Mouse (Mus musculus): Measurements from ENCODE around the gene Treh. TPM values are rescaled to one million over a fixed set of nuclear protein-coding genes. Genes with fewer than 3 reads are reported as not detected.

Treh gene
- polyA plus RNA-seq, 1 experiment, result not detected

DNA sequence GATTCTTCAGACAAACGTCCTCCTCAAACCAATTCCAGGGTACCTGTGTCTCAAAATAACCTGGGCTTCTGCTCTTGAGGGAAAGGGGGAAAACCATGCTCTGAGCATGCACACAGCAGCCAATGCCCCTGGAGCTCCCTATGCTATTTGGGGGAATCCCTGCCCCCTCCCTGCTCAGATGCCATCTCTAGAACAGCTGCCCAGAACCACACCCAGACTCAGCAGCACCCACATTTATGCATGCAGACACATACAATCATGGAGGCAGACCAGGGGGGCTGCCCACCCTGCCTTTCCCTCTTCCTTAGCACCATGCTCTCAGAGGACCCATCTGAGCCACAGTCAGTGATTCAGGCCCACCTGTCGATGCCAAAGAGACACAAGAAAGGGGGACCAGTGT is 40.5 kb downstream of the Treh start:
- 69% methylated on average over 2 of the region's 2 CpGs for WGBS
- Histone ChIP-seq H3K27ac (ENCODE audit: control insufficient read depth, insufficient read depth, low read depth, low read length, poor library complexity) (no peak overlapping the region), H3K4me1 (ENCODE audit: control insufficient read depth, insufficient read depth, low read length) (no peaks in the 10 kb centered on the region), H3K4me3 (replicated peaks; ENCODE audit: control insufficient read depth, low read depth, low read length) (no peak overlapping the region)
- TF ChIP-seq CTCF (IDR thresholded peaks at IDR 0.05; ENCODE audit: control insufficient read depth, insufficient read depth, low read length) (no peak), POLR2A (IDR thresholded peaks at IDR 0.05; ENCODE audit: borderline replicate concordance, control insufficient read depth, low read depth, low read length) (no peak)

- 91% methylated on average over 17 of the region's 17 CpGs for WGBS
- H3K27ac ChIP-seq (ENCODE audit: control insufficient read depth, insufficient read depth, low read depth, low read length, poor library complexity), result no peak overlapping the region
- TF ChIP-seq POLR2A (IDR thresholded peaks at IDR 0.05; ENCODE audit: borderline replicate concordance, control insufficient read depth, low read depth, low read length) (no peak), CTCF (IDR thresholded peaks at IDR 0.05; ENCODE audit: control insufficient read depth, insufficient read depth, low read length) (no peak)
- no peak overlapping the region for H3K4me3 ChIP-seq (replicated peaks; ENCODE audit: control insufficient read depth, low read depth, low read length)
- H3K4me1 ChIP-seq (ENCODE audit: control insufficient read depth, insufficient read depth, low read length), result no peaks in the 10 kb centered on the region
Measured at GRCm38 (mm10) chr9:44715109-44715508, 42.1 kb downstream of the Treh start.

GRCm38 (mm10) chr9:44715705-44716362 is 42.8 kb downstream of the Treh start:
- WGBS, result 91% methylated on average over 29 of the region's 29 CpGs
- TF ChIP-seq CTCF (IDR thresholded peaks at IDR 0.05; ENCODE audit: control insufficient read depth, insufficient read depth, low read length), result no peak
- TF ChIP-seq POLR2A (IDR thresholded peaks at IDR 0.05; ENCODE audit: borderline replicate concordance, control insufficient read depth, low read depth, low read length), result no peak
- Histone ChIP-seq H3K4me3 (replicated peaks; ENCODE audit: control insufficient read depth, low read depth, low read length) (no peak overlapping the region), H3K27ac (ENCODE audit: control insufficient read depth, insufficient read depth, low read depth, low read length, poor library complexity) (no peak overlapping the region), H3K4me1 (ENCODE audit: control insufficient read depth, insufficient read depth, low read length) (no peaks in the 10 kb centered on the region)

DNA sequence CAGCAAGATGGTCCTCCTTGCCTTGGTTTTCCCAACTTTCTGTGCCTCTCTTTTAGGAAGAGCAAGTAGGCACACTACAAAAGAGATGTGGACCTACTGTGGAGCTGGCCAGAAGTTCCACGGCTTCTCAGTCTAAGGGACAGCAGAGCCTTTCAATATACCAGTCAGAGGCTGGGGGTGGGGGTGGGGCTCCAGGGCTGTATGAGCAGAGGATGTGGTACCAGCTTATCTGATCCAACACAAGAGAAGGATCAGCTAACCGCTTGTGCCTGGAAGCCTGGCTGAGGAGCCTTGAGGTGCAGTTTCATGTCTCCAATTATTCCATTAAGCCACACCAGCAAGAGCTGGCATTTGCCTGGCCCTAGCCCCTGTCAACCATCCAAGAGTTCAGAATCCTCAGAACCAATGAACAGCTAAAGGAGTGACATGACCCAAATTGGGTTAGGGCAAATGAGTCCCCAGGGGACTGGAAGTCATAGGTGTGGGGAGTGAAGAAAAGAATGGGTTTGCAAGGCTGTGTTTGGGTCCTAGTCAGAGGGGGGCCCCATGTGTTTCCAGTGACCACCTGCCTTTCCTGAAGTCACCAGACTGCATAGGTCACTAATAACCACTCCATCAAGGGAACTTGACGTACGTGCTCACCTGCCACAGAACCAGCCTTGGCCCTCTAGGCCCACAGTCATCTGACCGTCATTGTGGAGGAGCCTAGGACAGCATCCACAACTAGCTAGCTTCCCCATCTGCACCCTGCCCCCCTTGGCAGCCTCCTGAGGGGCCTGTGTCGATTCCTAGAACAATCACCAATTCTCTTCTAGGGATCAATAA is 44.2 kb downstream of the Treh start:
- Histone ChIP-seq H3K27ac (ENCODE audit: control insufficient read depth, insufficient read depth, low read depth, low read length, poor library complexity) (no peak overlapping the region), H3K4me1 (ENCODE audit: control insufficient read depth, insufficient read depth, low read length) (peaks cover 1% of the 10 kb centered on the region; the same call in 1 of the 2 replicates), H3K4me3 (replicated peaks; ENCODE audit: control insufficient read depth, low read depth, low read length) (no peak overlapping the region)
- TF ChIP-seq CTCF (IDR thresholded peaks at IDR 0.05; ENCODE audit: control insufficient read depth, insufficient read depth, low read length), result no peak
- no peak for TF ChIP-seq POLR2A (IDR thresholded peaks at IDR 0.05; ENCODE audit: borderline replicate concordance, control insufficient read depth, low read depth, low read length)
- 68% methylated on average over 6 of the region's 6 CpGs for WGBS

- TF ChIP-seq POLR2A (IDR thresholded peaks at IDR 0.05; ENCODE audit: borderline replicate concordance, control insufficient read depth, low read depth, low read length) (no peak), CTCF (IDR thresholded peaks at IDR 0.05; ENCODE audit: control insufficient read depth, insufficient read depth, low read length) (no peak)
- 75% methylated on average over 10 of the region's 10 CpGs for WGBS
- H3K4me1 ChIP-seq (ENCODE audit: control insufficient read depth, insufficient read depth, low read length), result peaks cover 1% of the 10 kb centered on the region; the same call in 1 of the 2 replicates
- H3K4me3 ChIP-seq (replicated peaks; ENCODE audit: control insufficient read depth, low read depth, low read length), result no peak overlapping the region
- H3K27ac ChIP-seq (ENCODE audit: control insufficient read depth, insufficient read depth, low read depth, low read length, poor library complexity), result no peak overlapping the region
Measured at GRCm38 (mm10) chr9:44717822-44718242, 44.8 kb downstream of the Treh start.

DNA sequence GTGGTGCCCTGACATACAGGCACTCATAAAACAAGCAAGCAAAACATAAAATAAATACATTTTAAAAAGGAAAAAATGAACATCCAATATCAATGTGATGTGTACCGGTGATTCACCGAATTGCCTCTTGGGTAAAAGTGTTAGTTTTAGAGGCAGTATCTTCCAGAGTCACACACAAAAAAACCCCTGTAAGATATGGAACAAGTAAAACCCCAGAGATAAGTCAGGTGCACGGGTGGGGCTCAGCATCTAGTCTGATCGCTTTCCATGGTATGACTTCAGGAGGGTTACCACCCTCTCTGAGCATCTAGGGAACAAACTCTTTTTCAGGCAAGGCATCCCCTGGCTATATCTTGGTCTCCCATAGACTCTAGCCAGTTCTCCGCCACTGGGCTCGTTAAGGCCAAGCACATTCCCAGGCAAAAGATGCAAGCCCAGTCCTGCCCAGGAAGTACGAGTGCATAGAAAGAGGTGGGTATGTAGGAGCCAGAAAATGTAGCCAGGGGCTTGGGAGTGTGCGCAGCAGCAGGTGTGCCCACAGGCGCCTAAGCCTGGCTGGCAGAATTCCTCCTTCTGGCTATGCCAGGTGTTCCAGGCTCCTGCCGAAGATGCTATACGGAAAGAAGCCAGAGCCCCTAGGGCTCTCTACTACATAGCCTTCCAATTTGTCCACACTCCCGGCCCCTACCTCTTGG is 46.1 kb downstream of the Treh start:
- Histone ChIP-seq H3K4me1 (ENCODE audit: control insufficient read depth, insufficient read depth, low read length) (peaks cover 1% of the 10 kb centered on the region; the same call in 1 of the 2 replicates), H3K27ac (ENCODE audit: control insufficient read depth, insufficient read depth, low read depth, low read length, poor library complexity) (no peak overlapping the region), H3K4me3 (replicated peaks; ENCODE audit: control insufficient read depth, low read depth, low read length) (no peak overlapping the region)
- 74% methylated on average over 12 of the region's 12 CpGs for WGBS
- TF ChIP-seq CTCF (IDR thresholded peaks at IDR 0.05; ENCODE audit: control insufficient read depth, insufficient read depth, low read length), result no peak
- TF ChIP-seq POLR2A (IDR thresholded peaks at IDR 0.05; ENCODE audit: borderline replicate concordance, control insufficient read depth, low read depth, low read length), result no peak

DNA sequence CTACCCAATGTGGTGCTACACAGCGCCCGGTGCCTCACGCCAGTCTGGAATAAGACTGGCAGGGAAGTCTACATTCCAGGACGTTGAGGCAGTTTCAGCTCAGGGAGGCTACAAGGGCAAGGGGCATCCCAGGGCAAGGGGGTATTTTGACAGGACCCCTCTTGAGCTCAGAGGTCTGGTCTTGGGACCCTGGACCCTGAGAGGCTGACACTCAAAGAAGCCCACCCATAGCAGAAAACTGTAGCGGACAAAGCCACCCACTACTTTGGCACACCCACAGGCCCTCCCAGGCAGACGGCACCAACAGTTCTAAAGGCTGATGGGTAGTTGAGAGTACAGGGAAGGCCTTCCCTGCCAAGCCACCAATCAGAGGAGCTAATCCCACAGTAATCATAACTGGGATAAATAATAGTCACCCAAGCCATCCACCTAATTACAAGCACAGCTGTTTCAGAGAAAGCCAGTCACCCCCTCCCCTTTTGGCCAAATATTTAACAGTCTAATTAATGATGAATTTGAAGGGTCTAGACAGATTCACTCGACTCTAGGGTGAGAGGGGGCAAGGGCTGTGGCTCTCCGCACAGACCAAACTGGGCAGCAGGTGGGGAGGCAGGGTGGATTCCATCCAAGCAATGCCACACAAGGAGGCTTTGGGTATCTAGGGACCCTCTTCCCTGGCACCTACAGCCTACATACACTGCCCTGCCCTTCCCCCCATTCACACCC is 46.8 kb downstream of the Treh start:
- H3K4me3 ChIP-seq (replicated peaks; ENCODE audit: control insufficient read depth, low read depth, low read length), result no peak overlapping the region
- H3K4me1 ChIP-seq (ENCODE audit: control insufficient read depth, insufficient read depth, low read length), result peaks cover 1% of the 10 kb centered on the region; the same call in 1 of the 2 replicates
- TF ChIP-seq POLR2A (IDR thresholded peaks at IDR 0.05; ENCODE audit: borderline replicate concordance, control insufficient read depth, low read depth, low read length), result no peak
- no peak for TF ChIP-seq CTCF (IDR thresholded peaks at IDR 0.05; ENCODE audit: control insufficient read depth, insufficient read depth, low read length)
- H3K27ac ChIP-seq (ENCODE audit: control insufficient read depth, insufficient read depth, low read depth, low read length, poor library complexity), result no peak overlapping the region
- 83% methylated on average over 8 of the region's 8 CpGs for WGBS
